Mouse (Mus musculus) yolk sac, embryonic 10.5 days (tissue): ENCODE data around the gene Renbp.
A peak's percentile ranks its signal among the peaks of the same experiment; 100 is the strongest.

Experiments used
- DNase-seq: peaks from one replicate; pipeline ENCODE4 v3.0.0-alpha.2; 2017; ENCODE audit warnings: low spot score

Renbp gene

GRCm38 (mm10) chrX:73930402-73931062 lies at the start of gene Renbp:
Gene Renbp (minus strand): TSS chrX:73930850.
- DNase-seq = peak; percentile 85

GRCm38 (mm10) chrX:73977783-73978182 lies 47.1 kb upstream of the Renbp start:
- no peak for DNase-seq

GRCm38 (mm10) chrX:73976283-73976682 lies 45.6 kb upstream of the Renbp start:
- no peak for DNase-seq

GRCm38 (mm10) chrX:73972774-73973173 lies 42.1 kb upstream of the Renbp start:
- DNase-seq = no peak

GRCm38 (mm10) chrX:73970781-73971180 lies 40.1 kb upstream of the Renbp start:
- no peak for DNase-seq

- DNase-seq = no peak
Measured at GRCm38 (mm10) chrX:73969729-73970128, 39.1 kb upstream of the Renbp start.

- DNase-seq = no peak
Measured at GRCm38 (mm10) chrX:73969167-73969566, 38.5 kb upstream of the Renbp start.

GRCm38 (mm10) chrX:73967177-73968075 lies 36.8 kb upstream of the Renbp start:
- peak; percentile 89 for DNase-seq

GRCm38 (mm10) chrX:73966248-73967176 lies 35.9 kb upstream of the Renbp start, which contains the start of gene Hcfc1:
Gene Hcfc1 (minus strand): TSS chrX:73966357.
- DNase-seq = peak; percentile 88

GRCm38 (mm10) chrX:73965307-73965706 lies 34.7 kb upstream of the Renbp start:
- DNase-seq = peak; percentile 35

GRCm38 (mm10) chrX:73964363-73964762 lies 33.7 kb upstream of the Renbp start:
- DNase-seq = no peak

- DNase-seq = no peak
Measured at GRCm38 (mm10) chrX:73954988-73955387, 24.3 kb upstream of the Renbp start.

GRCm38 (mm10) chrX:73952603-73953002 lies 22.0 kb upstream of the Renbp start:
- no peak for DNase-seq

- no peak for DNase-seq
Measured at GRCm38 (mm10) chrX:73949341-73949740, 18.7 kb upstream of the Renbp start.

- DNase-seq = no peak
Measured at GRCm38 (mm10) chrX:73948647-73949046, 18.0 kb upstream of the Renbp start.

GRCm38 (mm10) chrX:73946896-73947295 lies 16.2 kb upstream of the Renbp start:
- DNase-seq = no peak

GRCm38 (mm10) chrX:73942294-73942693 lies 11.6 kb upstream of the Renbp start:
- no peak for DNase-seq

GRCm38 (mm10) chrX:73941860-73942259 lies 11.2 kb upstream of the Renbp start:
- no peak for DNase-seq

GRCm38 (mm10) chrX:73931871-73932270 lies 1.2 kb upstream of the Renbp start:
- no peak for DNase-seq

GRCm38 (mm10) chrX:73922550-73922882 lies 8.1 kb downstream of the Renbp start:
- DNase-seq = no peak

- peak; percentile 87 for DNase-seq
Measured at GRCm38 (mm10) chrX:73921823-73922549, 8.7 kb downstream of the Renbp start, which contains the start of the genes Arhgap4 and Naa10. Gene Arhgap4 (minus strand): TSS chrX:73921870. Gene Naa10 (minus strand): TSS chrX:73921944.
